Mouse (Mus musculus): ENCODE results near the gene Mgst2. TPM values are rescaled to one million over a fixed set of nuclear protein-coding genes. Genes with fewer than 3 reads are reported as not detected.

Gene Mgst2
- polyA plus RNA-seq, 1 experiment, result 4.1 TPM

- H3K36me3 ChIP-seq (ENCODE audit: control insufficient read depth, insufficient read depth, low read length), result no peaks in the 10 kb centered on the region
- TF ChIP-seq POLR2A (IDR thresholded peaks at IDR 0.05; ENCODE audit: low read depth, low read length) (no peak), CTCF (IDR thresholded peaks at IDR 0.05; ENCODE audit: extremely low read depth, insufficient read depth, insufficient read length, insufficient replicate concordance) (no peak)
- no peak for DNase-seq (ENCODE audit: low read depth in 1 of 2, low spot score in 2 of 2)
- H3K4me3 ChIP-seq (ENCODE audit: extremely low read depth, insufficient read depth, insufficient read length), result no peak overlapping the region
- 86% methylated on average over 5 of the region's 5 CpGs for WGBS
- no peaks in the 10 kb centered on the region for H3K27me3 ChIP-seq (ENCODE audit: control insufficient read depth, insufficient read depth, low read length)
- H3K4me1 ChIP-seq (ENCODE audit: control insufficient read depth, insufficient read depth, insufficient read length), result no peaks in the 10 kb centered on the region; the same call in 1 of the 2 replicates
- no peak overlapping the region for H3K27ac ChIP-seq (ENCODE audit: insufficient read depth, low read length)
These were observed 54.3 kb downstream of the Mgst2 start for GRCm38 (mm10) chr3:51714469-51714868.

DNA sequence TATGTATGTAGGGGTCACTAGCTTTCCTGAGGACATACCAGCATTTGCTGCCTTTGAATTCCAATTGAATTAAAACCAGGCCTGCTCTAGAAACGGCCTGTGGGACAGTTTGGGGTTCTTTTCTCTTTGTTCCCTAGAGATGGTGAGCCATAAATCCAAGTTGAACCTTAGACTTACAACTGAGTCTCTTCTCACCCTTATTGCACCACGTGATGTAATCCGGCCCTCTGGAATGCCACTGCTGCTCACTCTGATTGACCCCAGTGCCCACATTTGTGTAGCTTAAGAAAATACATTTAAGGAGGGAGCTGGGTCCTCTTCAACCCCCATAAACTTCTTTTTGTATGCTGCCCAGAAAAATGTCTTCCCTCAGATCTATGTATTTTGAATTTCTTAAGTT lies 57.3 kb downstream of the Mgst2 start:
- Histone ChIP-seq H3K4me1 (ENCODE audit: control insufficient read depth, insufficient read depth, insufficient read length) (no peaks in the 10 kb centered on the region; the same call in 1 of the 2 replicates), H3K27me3 (ENCODE audit: control insufficient read depth, insufficient read depth, low read length) (no peaks in the 10 kb centered on the region), H3K36me3 (ENCODE audit: control insufficient read depth, insufficient read depth, low read length) (no peaks in the 10 kb centered on the region), H3K4me3 (ENCODE audit: extremely low read depth, insufficient read depth, insufficient read length) (no peak overlapping the region), H3K27ac (ENCODE audit: insufficient read depth, low read length) (no peak overlapping the region)
- 92% methylated on average over 3 of the region's 3 CpGs for WGBS
- no peak for DNase-seq (ENCODE audit: low read depth in 1 of 2, low spot score in 2 of 2)
- no peak for TF ChIP-seq CTCF (IDR thresholded peaks at IDR 0.05; ENCODE audit: extremely low read depth, insufficient read depth, insufficient read length, insufficient replicate concordance)
- TF ChIP-seq POLR2A (IDR thresholded peaks at IDR 0.05; ENCODE audit: low read depth, low read length), result no peak

DNA sequence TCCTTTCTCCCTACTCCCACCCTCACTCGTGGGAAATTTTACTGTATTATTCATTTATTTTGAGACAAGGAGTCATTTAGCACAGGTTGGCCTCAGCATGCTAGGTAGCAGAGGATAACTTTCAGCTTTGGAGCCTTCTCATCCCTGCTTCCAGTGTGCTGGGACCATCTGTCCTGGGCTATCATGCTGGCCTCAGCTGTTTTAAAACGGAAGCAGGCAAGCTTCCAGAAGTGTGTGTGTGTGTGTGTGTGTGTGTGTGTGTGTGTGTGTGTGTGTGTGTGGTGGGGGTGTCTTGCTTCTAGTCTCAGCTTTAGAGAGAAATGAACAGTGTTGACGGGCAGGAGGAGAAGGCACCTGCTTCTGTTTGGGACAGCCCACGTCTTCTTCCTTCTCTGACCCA lies 57.7 kb downstream of the Mgst2 start:
- no peak for DNase-seq (ENCODE audit: low read depth in 1 of 2, low spot score in 2 of 2)
- Histone ChIP-seq H3K4me1 (ENCODE audit: control insufficient read depth, insufficient read depth, insufficient read length) (no peaks in the 10 kb centered on the region; the same call in 1 of the 2 replicates), H3K27ac (ENCODE audit: insufficient read depth, low read length) (no peak overlapping the region), H3K4me3 (ENCODE audit: extremely low read depth, insufficient read depth, insufficient read length) (no peak overlapping the region), H3K27me3 (ENCODE audit: control insufficient read depth, insufficient read depth, low read length) (no peaks in the 10 kb centered on the region), H3K36me3 (ENCODE audit: control insufficient read depth, insufficient read depth, low read length) (no peaks in the 10 kb centered on the region)
- TF ChIP-seq POLR2A (IDR thresholded peaks at IDR 0.05; ENCODE audit: low read depth, low read length) (no peak), CTCF (IDR thresholded peaks at IDR 0.05; ENCODE audit: extremely low read depth, insufficient read depth, insufficient read length, insufficient replicate concordance) (no peak)
- 85% methylated on average over 4 of the region's 4 CpGs for WGBS

- H3K36me3 ChIP-seq (ENCODE audit: control insufficient read depth, insufficient read depth, low read length), result no peaks in the 10 kb centered on the region
- TF ChIP-seq POLR2A (IDR thresholded peaks at IDR 0.05; ENCODE audit: low read depth, low read length) (no peak), CTCF (IDR thresholded peaks at IDR 0.05; ENCODE audit: extremely low read depth, insufficient read depth, insufficient read length, insufficient replicate concordance) (no peak)
- no peak overlapping the region for H3K27ac ChIP-seq (ENCODE audit: insufficient read depth, low read length)
- no peaks in the 10 kb centered on the region; the same call in 1 of the 2 replicates for H3K4me1 ChIP-seq (ENCODE audit: control insufficient read depth, insufficient read depth, insufficient read length)
- no peak overlapping the region for H3K4me3 ChIP-seq (ENCODE audit: extremely low read depth, insufficient read depth, insufficient read length)
- 79% methylated on average over 3 of the region's 3 CpGs for WGBS
- no peak for DNase-seq (ENCODE audit: low read depth in 1 of 2, low spot score in 2 of 2)
- no peaks in the 10 kb centered on the region for H3K27me3 ChIP-seq (ENCODE audit: control insufficient read depth, insufficient read depth, low read length)
These were observed 59.2 kb downstream of the Mgst2 start for GRCm38 (mm10) chr3:51719373-51719772.

DNA sequence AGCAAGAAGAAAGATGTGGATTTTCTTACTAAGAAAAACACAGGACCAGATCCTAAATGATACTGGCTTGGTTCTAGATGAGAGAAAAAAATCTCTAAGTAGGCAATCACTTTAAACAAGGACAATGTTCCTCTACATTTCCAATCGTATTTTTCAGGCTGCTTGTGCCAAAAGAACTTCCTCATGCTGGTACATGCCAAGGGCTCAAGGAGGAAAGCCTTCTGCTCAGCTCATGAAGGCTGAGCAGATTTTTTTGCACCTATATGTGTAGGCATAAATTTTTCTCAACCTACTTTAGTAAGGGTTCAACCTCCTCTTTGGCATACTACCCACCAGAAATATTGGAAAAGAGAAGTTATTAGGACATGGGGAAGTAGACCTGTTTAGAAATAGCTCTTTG lies 59.8 kb downstream of the Mgst2 start:
- Histone ChIP-seq H3K36me3 (ENCODE audit: control insufficient read depth, insufficient read depth, low read length) (no peaks in the 10 kb centered on the region), H3K27ac (ENCODE audit: insufficient read depth, low read length) (no peak overlapping the region), H3K4me1 (ENCODE audit: control insufficient read depth, insufficient read depth, insufficient read length) (no peaks in the 10 kb centered on the region; the same call in 1 of the 2 replicates), H3K4me3 (ENCODE audit: extremely low read depth, insufficient read depth, insufficient read length) (no peak overlapping the region), H3K27me3 (ENCODE audit: control insufficient read depth, insufficient read depth, low read length) (no peaks in the 10 kb centered on the region)
- 75% methylated on average over 1 of the region's 1 CpGs for WGBS
- no peak for TF ChIP-seq POLR2A (IDR thresholded peaks at IDR 0.05; ENCODE audit: low read depth, low read length)
- no peak for TF ChIP-seq CTCF (IDR thresholded peaks at IDR 0.05; ENCODE audit: extremely low read depth, insufficient read depth, insufficient read length, insufficient replicate concordance)
- no peak for DNase-seq (ENCODE audit: low read depth in 1 of 2, low spot score in 2 of 2)

- 79% methylated on average over 6 of the region's 6 CpGs for WGBS
- no peak for DNase-seq (ENCODE audit: low read depth in 1 of 2, low spot score in 2 of 2)
- Histone ChIP-seq H3K36me3 (ENCODE audit: control insufficient read depth, insufficient read depth, low read length) (no peaks in the 10 kb centered on the region), H3K27ac (ENCODE audit: insufficient read depth, low read length) (no peak overlapping the region), H3K4me3 (ENCODE audit: extremely low read depth, insufficient read depth, insufficient read length) (no peak overlapping the region), H3K27me3 (ENCODE audit: control insufficient read depth, insufficient read depth, low read length) (no peaks in the 10 kb centered on the region), H3K4me1 (ENCODE audit: control insufficient read depth, insufficient read depth, insufficient read length) (no peaks in the 10 kb centered on the region)
- TF ChIP-seq POLR2A (IDR thresholded peaks at IDR 0.05; ENCODE audit: low read depth, low read length) (no peak), CTCF (IDR thresholded peaks at IDR 0.05; ENCODE audit: extremely low read depth, insufficient read depth, insufficient read length, insufficient replicate concordance) (no peak)
These were observed 66.1 kb downstream of the Mgst2 start for GRCm38 (mm10) chr3:51726257-51726656.

GRCm38 (mm10) chr3:51727487-51727886 lies 67.3 kb downstream of the Mgst2 start:
- TF ChIP-seq CTCF (IDR thresholded peaks at IDR 0.05; ENCODE audit: extremely low read depth, insufficient read depth, insufficient read length, insufficient replicate concordance) (no peak), POLR2A (IDR thresholded peaks at IDR 0.05; ENCODE audit: low read depth, low read length) (no peak)
- no peaks in the 10 kb centered on the region for H3K4me1 ChIP-seq (ENCODE audit: control insufficient read depth, insufficient read depth, insufficient read length)
- H3K27ac ChIP-seq (ENCODE audit: insufficient read depth, low read length), result no peak overlapping the region
- H3K36me3 ChIP-seq (ENCODE audit: control insufficient read depth, insufficient read depth, low read length), result no peaks in the 10 kb centered on the region
- H3K4me3 ChIP-seq (ENCODE audit: extremely low read depth, insufficient read depth, insufficient read length), result no peak overlapping the region
- no peaks in the 10 kb centered on the region for H3K27me3 ChIP-seq (ENCODE audit: control insufficient read depth, insufficient read depth, low read length)
- no peak for DNase-seq (ENCODE audit: low read depth in 1 of 2, low spot score in 2 of 2)
- WGBS, result 52% methylated on average over 3 of the region's 3 CpGs

Data from spleen, adult 2 months (tissue).